Mouse (Mus musculus): ENCODE results near the gene Gm49450.
A peak's percentile ranks its signal among the peaks of the same experiment; 100 is the strongest.

Gene Gm49450

GRCm38 (mm10) chr15:98894746-98895634, 58.4 kb downstream of the Gm49450 start:
- no peak for ATAC-seq (ENCODE audit: insufficient number of reproducible peaks, low FRiP score, low TSS enrichment)

DNA sequence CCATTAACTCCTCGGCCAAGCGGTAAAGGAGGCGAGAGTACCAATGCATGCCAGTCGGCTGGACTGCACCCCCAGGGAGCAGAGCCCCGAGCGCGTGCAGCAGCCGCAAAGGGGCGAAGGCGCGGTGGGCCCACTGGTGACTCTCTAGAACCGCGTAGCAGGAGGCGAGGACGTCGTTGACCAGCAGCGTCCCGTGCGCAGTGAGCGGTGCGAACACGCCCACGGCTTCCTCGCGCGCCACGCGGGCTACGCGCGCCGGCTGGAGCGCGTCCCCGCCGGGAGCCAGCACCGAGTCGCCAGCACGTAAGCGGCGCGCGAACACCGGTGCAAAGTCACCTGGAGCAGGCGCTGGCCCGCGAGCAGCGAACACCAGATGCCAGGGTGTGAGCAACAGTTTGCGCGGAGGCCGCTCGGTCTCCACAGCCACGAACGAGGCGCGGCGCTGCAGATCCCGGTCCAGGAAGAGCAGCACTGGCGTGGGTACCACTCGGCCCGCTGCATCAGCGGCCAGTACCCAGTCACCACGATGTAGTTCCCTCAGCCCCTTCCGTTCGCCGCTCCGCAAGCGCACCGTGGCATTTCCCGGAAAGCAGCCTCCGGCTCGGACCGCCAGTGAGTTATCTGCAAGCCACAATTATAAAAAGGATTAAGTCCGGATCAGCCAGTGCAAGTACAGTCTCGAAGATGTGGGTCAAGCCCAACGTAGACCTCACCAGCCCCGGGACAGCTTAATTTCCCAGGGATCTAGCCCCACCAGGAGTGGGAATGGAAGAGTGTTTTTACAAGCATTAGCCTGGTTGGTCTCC, 59.2 kb downstream of the Gm49450 start, which contains the start of gene Rhebl1:
Gene Rhebl1 (minus strand): TSS at position 601 of the 806 bp plus-strand sequence.
- no peak; the same call in 1 of the 2 replicates for ATAC-seq (ENCODE audit: insufficient number of reproducible peaks, low FRiP score, low TSS enrichment)

- ATAC-seq (ENCODE audit: insufficient number of reproducible peaks, low FRiP score, low TSS enrichment), result no peak
These were observed 60.3 kb downstream of the Gm49450 start for GRCm38 (mm10) chr15:98893036-98893435.

DNA sequence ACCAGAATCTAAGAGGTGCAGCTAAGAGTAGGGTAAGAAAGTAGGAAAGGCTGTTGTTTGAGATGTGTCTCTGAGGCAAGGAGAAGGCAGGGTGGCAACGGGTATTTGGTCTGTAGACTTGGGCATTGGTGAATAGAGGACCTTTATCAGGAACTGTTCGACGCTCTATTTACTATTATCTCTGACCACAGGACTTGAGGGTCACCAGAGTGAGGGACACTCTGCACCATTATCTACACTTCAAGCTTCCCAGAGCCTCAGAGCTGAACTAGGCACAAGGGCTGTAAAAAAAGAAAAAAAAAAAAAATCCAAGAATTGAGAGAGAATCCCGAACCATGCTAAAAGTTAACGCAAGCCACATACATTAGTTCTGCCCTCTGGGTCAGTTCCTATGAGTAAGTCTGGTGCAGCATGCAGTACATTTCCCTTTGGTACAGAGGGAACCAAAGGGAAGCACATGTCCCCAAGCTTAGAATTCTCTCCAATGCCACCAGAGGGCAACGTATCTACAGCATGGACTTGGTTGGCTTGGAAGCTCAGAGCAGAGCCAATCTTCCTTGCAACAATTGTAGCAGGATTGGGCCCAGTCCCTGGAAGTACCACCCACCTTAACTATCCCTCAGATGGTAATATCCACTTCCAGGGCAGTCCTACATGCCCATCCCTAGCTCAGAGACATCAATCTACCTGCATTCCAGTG, 61.3 kb downstream of the Gm49450 start:
- ATAC-seq (ENCODE audit: insufficient number of reproducible peaks, low FRiP score, low TSS enrichment), result peak; percentile 70; the same call in 1 of the 2 replicates

- ATAC-seq (ENCODE audit: insufficient number of reproducible peaks, low FRiP score, low TSS enrichment), result no peak
These were observed 62.1 kb downstream of the Gm49450 start for GRCm38 (mm10) chr15:98891198-98891742.

GRCm38 (mm10) chr15:98887526-98887925, 65.8 kb downstream of the Gm49450 start:
- ATAC-seq (ENCODE audit: insufficient number of reproducible peaks, low FRiP score, low TSS enrichment), result no peak

DNA sequence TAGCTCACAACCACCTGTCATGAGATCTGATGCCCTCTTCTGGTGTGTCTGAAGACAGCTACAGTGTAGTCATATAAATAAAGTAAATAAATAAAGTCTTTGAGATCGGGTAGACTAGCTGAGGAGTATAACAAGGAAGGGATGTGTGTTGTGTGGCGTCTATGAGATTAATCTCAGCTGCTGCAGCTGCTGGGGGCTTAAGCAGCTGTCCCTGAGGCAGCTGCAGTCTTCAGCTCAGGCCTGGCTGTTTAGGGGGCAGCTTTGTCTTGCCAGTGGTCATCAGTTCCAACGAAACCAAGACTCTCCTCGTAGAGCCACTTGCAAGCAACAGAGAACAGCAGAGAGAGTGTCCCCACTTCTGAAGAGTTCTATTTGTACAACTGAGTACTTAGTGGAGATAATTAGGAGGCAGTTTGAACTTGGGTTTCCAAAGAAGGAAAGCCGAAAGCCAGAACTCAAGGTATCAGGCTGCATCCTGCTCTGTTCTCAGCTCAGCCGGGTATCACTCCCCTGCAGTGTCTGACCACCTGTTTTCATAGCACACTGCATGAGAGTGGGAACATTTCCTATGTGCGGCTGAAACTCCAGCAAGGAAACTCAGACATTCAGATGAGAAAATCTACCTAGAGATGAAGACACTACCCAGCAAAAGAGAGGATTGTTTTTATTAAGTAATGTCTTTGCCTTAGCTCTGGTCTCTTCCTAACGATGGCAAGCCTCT, 66.5 kb downstream of the Gm49450 start:
- ATAC-seq (ENCODE audit: insufficient number of reproducible peaks, low FRiP score, low TSS enrichment), result no peak

DNA sequence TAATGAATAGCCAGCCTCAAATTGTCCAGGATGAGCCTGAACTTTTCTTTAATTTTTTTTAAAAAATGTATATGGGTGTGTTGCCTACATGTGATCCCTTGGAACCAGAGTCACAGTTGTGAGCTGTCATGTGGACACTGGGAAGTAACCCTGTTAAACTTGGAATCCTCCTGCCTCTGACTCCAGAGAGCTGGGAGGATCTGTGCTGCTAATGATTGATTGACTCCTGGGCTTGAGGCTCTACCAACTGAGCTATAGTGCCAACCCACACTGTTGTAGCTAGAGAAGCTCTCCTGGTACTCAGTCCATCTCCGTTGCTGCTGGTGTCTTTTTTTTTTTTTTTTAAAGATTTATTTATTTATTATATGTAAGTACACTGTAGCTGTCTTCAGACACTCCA, 69.2 kb downstream of the Gm49450 start:
- no peak for ATAC-seq (ENCODE audit: insufficient number of reproducible peaks, low FRiP score, low TSS enrichment)

DNA sequence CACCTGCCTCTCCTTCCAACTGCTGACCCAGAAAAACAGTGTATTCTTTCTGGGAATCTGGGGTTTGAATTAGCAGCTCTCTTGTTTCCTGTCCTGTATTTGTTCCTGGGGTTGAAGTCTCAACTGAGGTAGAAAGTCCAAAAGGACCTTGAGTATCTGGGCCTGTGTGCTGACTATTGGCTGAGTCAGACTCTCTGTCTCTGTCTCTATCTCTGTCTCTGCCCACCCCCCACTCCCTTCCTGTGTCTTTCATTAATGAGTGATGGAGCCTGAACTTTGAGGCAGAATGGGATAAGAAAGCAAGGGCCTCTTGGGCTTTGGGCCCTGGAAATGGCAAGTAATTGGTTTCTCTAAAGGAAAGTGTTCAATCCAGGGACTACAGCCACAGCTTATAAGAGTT, 69.7 kb downstream of the Gm49450 start:
- ATAC-seq (ENCODE audit: insufficient number of reproducible peaks, low FRiP score, low TSS enrichment), result no peak
